Mouse (Mus musculus) neural tube, embryonic 14.5 days (tissue): ENCODE data around the gene Pycr2. TPM values are rescaled to one million over a fixed set of nuclear protein-coding genes. Genes with fewer than 3 reads are reported as not detected.

Experiments
- ATAC-seq: fragments of 200-750 bp; cut with Nextera tagmentation; 2 replicates; pipeline ENCODE4 v1.8.0; 2017; ENCODE audit warnings: low read depth, mild to moderate bottlenecking, moderate TSS enrichment, moderate library complexity
- H3K27ac ChIP-seq: fragments of 300-500 bp; sonication (generic); 2 replicates; pipeline ENCODE4 v1.5.1; 2014; ENCODE audit warnings: low read depth, mild to moderate bottlenecking, control low read depth, low read length, moderate library complexity, mixed read lengths
- H3K27me3 ChIP-seq: fragments of 300-500 bp; sonication (generic); 2 replicates; pipeline ENCODE4 v1.6.1; 2014; ENCODE audit warnings: low read length; ENCODE audit not compliant: control insufficient read depth, insufficient read depth
- H3K36me3 ChIP-seq: fragments of 300-500 bp; sonication (generic); 2 replicates; pipeline ENCODE4 v1.6.1; 2014; ENCODE audit warnings: low read length, mixed read lengths; ENCODE audit not compliant: control insufficient read depth, insufficient read depth
- H3K4me1 ChIP-seq: fragments of 300-500 bp; sonication (generic); 2 replicates; pipeline ENCODE4 v1.6.1; 2014; ENCODE audit warnings: low read length; ENCODE audit not compliant: control insufficient read depth, insufficient read depth
- H3K4me2 ChIP-seq: fragments of 300-500 bp; sonication (generic); 2 replicates; pipeline ENCODE4 v1.6.1; 2014; ENCODE audit warnings: mild to moderate bottlenecking, low read depth, low read length, control low read depth
- H3K4me3 ChIP-seq: fragments of 300-500 bp; sonication (generic); 2 replicates; pipeline ENCODE4 v1.5.1; 2014; ENCODE audit warnings: low read depth, low read length, control low read depth, mixed read lengths
- H3K9ac ChIP-seq: fragments of 300-500 bp; sonication (generic); replicated peaks from 2 replicates; pipeline ENCODE4 v1.6.1; 2014; ENCODE audit warnings: low read depth, mild to moderate bottlenecking, control low read depth, low read length, mixed read lengths
- H3K9me3 ChIP-seq: fragments of 300-500 bp; sonication (generic); 2 replicates; pipeline ENCODE4 v1.6.1; 2016; ENCODE audit warnings: low read length; ENCODE audit not compliant: control insufficient read depth
- WGBS: fragments of 180-500 bp; shearing (Covaris S2); extraction: QIAGEN DNeasy Blood & Tissue Kit; methylation state at CpG from one replicate; pipeline ENCODE4 v1.1.7; 2014; 5-methylcytosine and 5-hydroxymethylcytosine counted together
- polyA plus RNA-seq: library from polyadenylated mRNA; unstranded; fragments of >200 nt; fragmentation: Nextera tagmentation; extraction: Ambion mirVana; gene quantifications from 2 replicates; pipeline ENCODE4 v1.2.1, GENCODE M21; 2014

Gene Pycr2
- polyA plus RNA-seq, 1 experiment from 2014 or later = 65.9 TPM

DNA sequence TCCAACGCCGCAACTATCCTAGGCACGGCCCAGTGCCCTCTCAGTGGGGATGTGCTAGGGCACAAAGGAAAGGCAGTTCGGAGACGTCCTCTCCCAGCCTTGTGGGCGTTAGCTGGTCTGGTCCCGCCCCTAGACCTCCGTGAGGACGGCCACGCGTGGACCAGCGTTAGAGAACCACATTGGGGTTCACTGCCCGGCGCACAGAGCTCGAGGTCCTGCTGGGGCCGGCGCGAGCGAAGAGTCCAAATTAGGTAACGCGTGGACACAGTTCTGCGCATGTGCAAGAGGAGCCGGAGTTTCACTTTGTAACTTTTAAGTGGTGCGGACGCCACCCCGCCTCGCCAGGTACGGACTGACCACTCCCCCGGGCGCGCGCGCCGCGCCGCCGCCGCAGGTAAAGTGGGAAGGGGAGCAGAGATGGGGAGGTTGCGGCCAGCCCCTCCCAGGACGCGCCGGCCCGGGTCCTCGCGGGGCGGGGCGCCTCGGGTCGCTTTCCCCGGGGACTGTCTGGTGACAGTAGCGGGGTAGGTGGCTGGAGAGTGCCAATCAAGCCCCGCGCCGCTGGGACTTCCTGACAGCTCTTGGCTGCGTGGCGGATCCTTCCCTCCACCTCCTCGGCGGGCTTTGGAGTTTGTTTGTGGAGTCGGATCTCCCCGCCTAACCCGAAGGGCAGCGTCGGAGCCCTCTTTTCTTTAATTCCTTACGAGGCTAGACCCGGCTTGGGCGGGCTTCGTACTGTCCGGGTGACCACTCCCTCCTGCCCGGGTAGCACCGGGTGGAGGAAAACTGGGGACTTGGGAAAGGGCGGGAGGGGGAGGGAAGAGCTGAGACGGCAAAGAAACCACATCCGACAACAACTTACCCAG lies 38.3 kb downstream of the Pycr2 start, which contains the start of gene Tmem63a:
TSS of gene Tmem63a (plus strand) at position 179 of the 866 bp plus-strand sequence.
- H3K4me2 ChIP-seq = peak within 1 kb of the TSS; percentile 95
- peaks cover 36% of the 10 kb centered on the region for H3K27me3 ChIP-seq
- peak within 1 kb of the TSS; percentile 41 for H3K9ac ChIP-seq
- H3K4me3 ChIP-seq = peak within 1 kb of the TSS; percentile 54
- ATAC-seq = peak; percentile 66; the same call in 1 of the 2 replicates
- H3K27ac ChIP-seq = no peak within 1 kb of the TSS
- WGBS = under 1% methylated on average over 58 of the region's 73 CpGs
- peaks cover 5% of the 10 kb centered on the region; the same call in 1 of the 2 replicates for H3K4me1 ChIP-seq
- H3K9me3 ChIP-seq = no peaks in the 10 kb centered on the region
- H3K36me3 ChIP-seq = no peaks in the 10 kb centered on the region

DNA sequence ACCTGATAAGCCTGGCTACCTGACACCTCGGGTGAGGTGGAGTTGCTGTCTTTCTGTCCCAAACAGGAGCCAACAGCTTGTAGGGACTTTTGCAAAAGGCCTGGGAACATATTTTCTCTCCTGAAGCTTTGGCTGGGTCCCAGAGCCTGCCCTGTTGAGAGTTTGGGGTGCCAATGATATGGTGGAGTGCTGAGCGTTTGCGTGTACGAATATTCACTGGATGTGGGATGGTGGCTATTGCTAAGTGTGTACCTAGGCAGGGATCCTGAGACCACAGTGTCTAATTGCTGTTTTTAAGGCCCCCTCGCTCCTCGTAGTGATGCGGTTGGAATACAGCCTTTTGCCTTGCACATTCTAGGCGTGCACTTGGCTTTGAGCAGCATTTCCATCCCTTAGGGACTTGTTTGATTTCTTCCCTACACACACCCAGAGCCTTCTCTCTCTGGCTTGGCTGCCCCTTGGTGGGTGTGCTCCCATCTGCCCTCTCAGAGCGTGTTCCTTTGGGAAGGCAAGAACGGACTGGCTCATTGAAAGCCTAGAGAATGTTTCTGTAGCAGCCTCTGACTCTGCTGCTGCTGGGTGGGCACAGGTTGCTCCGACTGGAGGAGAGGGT lies 39.0 kb downstream of the Pycr2 start:
- ATAC-seq = no peak
- H3K4me1 ChIP-seq = peaks cover 5% of the 10 kb centered on the region; the same call in 1 of the 2 replicates
- no peak overlapping the region for H3K27ac ChIP-seq
- H3K27me3 ChIP-seq = peaks cover 32% of the 10 kb centered on the region
- peak overlapping the region; percentile 95 for H3K4me2 ChIP-seq
- H3K4me3 ChIP-seq = peak overlapping the region; percentile 54
- H3K9me3 ChIP-seq = no peaks in the 10 kb centered on the region
- no peak overlapping the region for H3K9ac ChIP-seq
- no peaks in the 10 kb centered on the region for H3K36me3 ChIP-seq
- 38% methylated on average over 11 of the region's 11 CpGs for WGBS

DNA sequence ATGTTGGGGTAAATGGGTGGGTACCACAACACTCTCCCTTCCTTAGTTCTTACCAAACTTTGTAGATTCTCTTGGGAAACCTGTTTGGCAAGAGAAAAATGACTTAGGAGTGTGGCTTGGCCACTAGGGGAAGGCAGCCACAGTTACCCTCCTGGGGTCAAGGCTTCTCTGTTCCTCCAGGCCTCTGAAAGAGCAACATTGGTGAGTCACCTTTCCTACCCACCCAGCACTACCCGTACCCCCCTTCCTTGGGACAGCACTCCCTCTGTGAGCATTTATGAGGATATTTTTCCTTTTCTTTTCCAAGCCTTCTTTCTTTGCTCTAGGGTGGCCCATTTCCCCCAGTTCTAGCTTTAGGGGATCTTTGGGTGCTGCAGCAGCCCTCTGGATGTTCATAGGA lies 39.8 kb downstream of the Pycr2 start:
- 69% methylated on average over 1 of the region's 1 CpGs for WGBS
- Histone ChIP-seq H3K36me3 (no peaks in the 10 kb centered on the region), H3K4me1 (peaks cover 5% of the 10 kb centered on the region; the same call in 1 of the 2 replicates), H3K4me3 (no peak overlapping the region), H3K9me3 (no peaks in the 10 kb centered on the region), H3K27ac (no peak overlapping the region), H3K9ac (no peak overlapping the region), H3K27me3 (peaks cover 32% of the 10 kb centered on the region), H3K4me2 (no peak overlapping the region)
- ATAC-seq = no peak

DNA sequence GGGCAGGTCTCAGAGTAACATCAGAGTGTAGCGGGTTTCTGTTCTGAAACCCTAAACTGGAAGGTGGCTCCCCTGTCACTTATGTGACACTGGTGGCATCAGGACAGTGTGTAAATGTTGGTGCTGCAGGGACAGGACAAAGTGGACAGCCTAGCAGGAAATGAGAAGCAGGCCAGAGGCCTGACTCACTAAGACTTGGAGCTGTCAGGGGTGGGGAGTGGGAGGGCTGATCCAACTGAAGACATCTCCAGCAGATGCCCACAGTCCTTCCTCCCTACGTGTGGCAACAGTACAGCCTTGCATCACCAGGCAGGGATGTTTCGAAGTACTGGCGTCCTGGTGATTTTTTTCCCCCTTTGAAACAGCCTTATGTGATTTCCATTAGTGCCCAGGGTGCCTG lies 40.5 kb downstream of the Pycr2 start:
- H3K36me3 ChIP-seq = no peaks in the 10 kb centered on the region

DNA sequence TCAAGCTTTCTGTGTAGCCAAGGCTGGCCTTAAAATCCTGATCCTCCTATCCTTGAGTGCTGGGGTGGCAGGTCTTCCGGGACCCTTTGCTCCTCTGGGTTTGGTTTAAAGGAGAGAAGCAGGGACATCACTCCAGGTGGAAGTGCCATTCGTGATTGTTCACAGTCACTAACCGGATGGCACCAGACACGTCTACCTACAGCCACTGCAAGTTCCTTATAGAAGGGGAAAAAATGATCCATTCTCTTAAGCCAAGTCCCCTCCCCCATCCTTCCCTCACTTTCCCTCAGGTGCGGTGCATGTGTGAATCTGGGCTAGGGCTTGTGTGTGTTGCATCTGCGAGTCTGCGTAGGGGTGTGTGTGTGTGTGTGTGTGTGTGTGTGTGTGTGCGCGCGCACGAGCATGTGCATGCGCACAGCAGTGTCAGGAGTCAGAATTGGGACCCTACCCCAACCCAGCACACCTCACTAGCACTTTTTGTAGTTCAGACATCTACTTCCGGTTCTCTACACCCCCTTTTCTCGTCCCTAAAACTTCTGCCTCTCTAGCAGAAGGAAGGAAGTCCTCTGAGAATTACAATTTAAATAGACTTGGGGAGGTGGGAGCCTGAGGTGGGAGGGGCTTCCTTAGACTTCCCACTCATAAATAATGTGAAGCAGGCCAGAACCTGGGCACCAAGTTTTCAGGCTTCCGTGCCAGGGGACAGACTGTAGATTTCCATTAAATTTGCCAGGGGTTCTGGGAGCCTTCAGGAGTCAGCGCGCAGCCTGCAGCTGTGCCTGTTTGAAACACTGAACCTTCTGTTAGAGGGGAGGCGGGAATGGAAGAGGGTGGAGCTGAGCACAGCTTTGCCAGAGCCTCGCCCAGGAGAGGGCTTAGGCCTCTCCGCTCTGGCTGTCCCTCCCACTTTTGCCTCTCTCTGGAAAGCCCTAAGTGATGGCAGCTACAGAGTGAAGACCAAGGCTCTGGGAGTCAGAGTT lies 41.2 kb downstream of the Pycr2 start:
- peaks cover 32% of the 10 kb centered on the region for H3K27me3 ChIP-seq
- no peak overlapping the region for H3K4me3 ChIP-seq
- no peak overlapping the region for H3K27ac ChIP-seq
- H3K9ac ChIP-seq = no peak overlapping the region
- H3K4me1 ChIP-seq = peaks cover 5% of the 10 kb centered on the region; the same call in 1 of the 2 replicates
- no peaks in the 10 kb centered on the region for H3K9me3 ChIP-seq
- ATAC-seq = peak; percentile 64; the same call in 1 of the 2 replicates
- H3K4me2 ChIP-seq = no peak overlapping the region
- 28% methylated on average over 20 of the region's 20 CpGs for WGBS
- no peaks in the 10 kb centered on the region for H3K36me3 ChIP-seq

More for the DNA sequence above, 40.5 kb downstream of the Pycr2 start:
- no peak overlapping the region for H3K4me3 ChIP-seq
- H3K9ac ChIP-seq = no peak overlapping the region
- H3K27ac ChIP-seq = no peak overlapping the region
- H3K27me3 ChIP-seq = peaks cover 32% of the 10 kb centered on the region
- no peak for ATAC-seq
- H3K4me2 ChIP-seq = no peak overlapping the region
- H3K4me1 ChIP-seq = peaks cover 5% of the 10 kb centered on the region; the same call in 1 of the 2 replicates
- H3K9me3 ChIP-seq = no peaks in the 10 kb centered on the region
- 91% methylated on average over 4 of the region's 4 CpGs for WGBS

DNA sequence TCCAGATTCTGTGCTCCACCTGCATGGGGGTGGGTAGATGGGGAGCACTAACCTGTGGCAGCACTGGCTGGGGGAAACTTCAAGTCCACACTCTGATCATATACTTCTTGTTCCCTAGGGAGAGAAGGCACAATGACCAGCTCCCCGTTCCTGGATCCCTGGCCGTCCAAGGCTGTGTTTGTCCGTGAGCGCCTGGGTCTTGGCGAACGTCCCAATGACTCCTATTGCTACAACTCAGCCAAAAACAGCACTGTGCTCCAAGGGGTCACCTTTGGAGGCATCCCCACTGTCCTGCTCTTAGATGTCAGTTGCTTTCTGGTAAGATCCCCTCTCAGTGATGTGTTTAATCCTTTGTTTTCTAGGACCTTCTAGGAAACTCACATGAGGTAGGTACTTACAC lies 42.4 kb downstream of the Pycr2 start:
- no peak overlapping the region for H3K27ac ChIP-seq
- H3K4me3 ChIP-seq = no peak overlapping the region
- no peak overlapping the region for H3K4me2 ChIP-seq
- 83% methylated on average over 6 of the region's 6 CpGs for WGBS
- peaks cover 24% of the 10 kb centered on the region for H3K27me3 ChIP-seq
- no peak for ATAC-seq
- no peaks in the 10 kb centered on the region for H3K9me3 ChIP-seq
- no peaks in the 10 kb centered on the region for H3K36me3 ChIP-seq
- no peak overlapping the region for H3K9ac ChIP-seq
- peaks cover 5% of the 10 kb centered on the region; the same call in 1 of the 2 replicates for H3K4me1 ChIP-seq

DNA sequence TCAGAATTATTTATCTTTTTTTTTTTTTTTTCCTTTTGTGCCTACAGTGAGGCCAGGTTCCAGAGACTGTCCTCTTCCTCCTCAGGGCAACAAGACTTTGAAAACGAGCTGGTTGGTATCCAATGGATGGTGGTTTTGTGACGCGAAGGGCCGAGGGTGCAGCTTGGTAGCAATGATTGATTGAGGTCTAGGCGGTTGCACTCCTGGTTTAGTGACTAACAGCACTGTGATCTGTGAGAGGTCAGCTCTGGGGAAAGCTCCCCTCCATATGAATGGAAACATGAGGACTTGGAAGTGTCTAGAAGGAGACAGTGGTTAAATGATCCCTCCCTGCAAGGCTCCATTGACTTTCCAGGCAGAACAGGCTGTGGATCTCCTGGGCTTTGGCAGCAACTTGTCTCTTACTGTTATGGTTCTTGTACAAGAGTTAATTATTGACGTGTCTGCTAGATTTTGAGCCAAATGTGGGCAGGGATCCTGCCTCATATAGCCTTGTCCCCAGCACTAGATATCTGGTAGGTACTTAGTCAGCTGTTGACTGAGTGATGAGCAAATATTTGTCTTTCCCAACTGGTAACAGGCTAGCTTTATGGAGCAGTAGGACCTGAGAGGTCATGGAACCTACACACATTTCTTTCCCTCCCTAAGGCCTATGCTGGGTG lies 48.1 kb downstream of the Pycr2 start:
- Histone ChIP-seq H3K4me3 (no peak overlapping the region), H3K9me3 (no peaks in the 10 kb centered on the region), H3K4me2 (no peak overlapping the region), H3K9ac (no peak overlapping the region), H3K4me1 (no peaks in the 10 kb centered on the region), H3K36me3 (no peaks in the 10 kb centered on the region), H3K27ac (no peak overlapping the region), H3K27me3 (no peaks in the 10 kb centered on the region)
- WGBS = 78% methylated on average over 6 of the region's 6 CpGs
- no peak for ATAC-seq

DNA sequence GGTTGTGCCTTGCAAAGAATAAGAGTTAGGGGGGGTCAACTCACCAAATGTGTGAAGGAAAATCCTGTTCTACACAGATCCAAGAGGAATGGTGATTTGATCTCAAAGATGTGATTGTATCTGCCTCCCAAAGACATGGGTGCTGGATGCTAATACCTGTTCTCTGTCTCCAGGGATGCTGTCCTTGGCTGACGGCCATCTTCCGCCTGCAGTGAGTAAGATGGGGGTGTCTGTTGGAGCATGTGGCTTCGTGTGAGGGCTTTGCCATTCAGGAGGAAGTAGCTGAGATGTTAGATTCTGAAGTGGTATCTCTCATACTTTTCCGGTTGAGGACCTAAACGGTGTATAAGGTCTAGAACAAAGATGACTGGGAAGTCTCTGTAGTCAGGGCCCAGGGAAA lies 48.7 kb downstream of the Pycr2 start:
- H3K9me3 ChIP-seq = no peaks in the 10 kb centered on the region
- H3K36me3 ChIP-seq = no peaks in the 10 kb centered on the region
- H3K27me3 ChIP-seq = no peaks in the 10 kb centered on the region
- no peak overlapping the region for H3K9ac ChIP-seq
- H3K4me2 ChIP-seq = no peak overlapping the region
- 91% methylated on average over 5 of the region's 5 CpGs for WGBS
- ATAC-seq = no peak
- H3K4me1 ChIP-seq = no peaks in the 10 kb centered on the region
- H3K27ac ChIP-seq = no peak overlapping the region
- H3K4me3 ChIP-seq = no peak overlapping the region
